Mouse (Mus musculus): ENCODE measurements around the gene Ndrg3. TPM values are rescaled to one million over a fixed set of nuclear protein-coding genes. Genes with fewer than 3 reads are reported as not detected.

Gene Ndrg3
- polyA plus RNA-seq, 1 experiment from 2014 or later = 21.1 TPM

GRCm38 (mm10) chr2:156990727-156991431, 977 bp downstream of the Ndrg3 start:
- no peak for DNase-seq (ENCODE audit: low spot score)
- H3K27ac ChIP-seq (replicated peaks) = no peak overlapping the region
- TF ChIP-seq CTCF (IDR thresholded peaks at IDR 0.05; ENCODE audit: low read depth) (no peak), EP300 (optimal IDR thresholded peaks at IDR 0.05) (no peak)
- peak overlapping the region; percentile 82; the same call in 1 of the 2 replicates for H3K9ac ChIP-seq (ENCODE audit: low read length)
- no peaks in the 10 kb centered on the region for H3K27me3 ChIP-seq (ENCODE audit: control insufficient read depth, insufficient read depth, low read length)
- 0 out of 2 replicates have a peak, but pooled peaks cover 5% of the 10 kb centered on the region for H3K4me1 ChIP-seq (replicated peaks; ENCODE audit: control insufficient read depth, insufficient read depth)
- peak overlapping the region; percentile 93 for H3K4me3 ChIP-seq (ENCODE audit: low read depth, low read length)
- 8% methylated on average over 16 of the region's 16 CpGs for WGBS
- peak overlapping the region; percentile 90 for H3K4me2 ChIP-seq (replicated peaks; ENCODE audit: low read depth)
- ATAC-seq (ENCODE audit: low FRiP score, low TSS enrichment) = no peak
- no peaks in the 10 kb centered on the region for H3K9me3 ChIP-seq (ENCODE audit: control insufficient read depth, low read length)
- H3K36me3 ChIP-seq (ENCODE audit: control insufficient read depth, insufficient read depth, low read length) = no peaks in the 10 kb centered on the region

DNA sequence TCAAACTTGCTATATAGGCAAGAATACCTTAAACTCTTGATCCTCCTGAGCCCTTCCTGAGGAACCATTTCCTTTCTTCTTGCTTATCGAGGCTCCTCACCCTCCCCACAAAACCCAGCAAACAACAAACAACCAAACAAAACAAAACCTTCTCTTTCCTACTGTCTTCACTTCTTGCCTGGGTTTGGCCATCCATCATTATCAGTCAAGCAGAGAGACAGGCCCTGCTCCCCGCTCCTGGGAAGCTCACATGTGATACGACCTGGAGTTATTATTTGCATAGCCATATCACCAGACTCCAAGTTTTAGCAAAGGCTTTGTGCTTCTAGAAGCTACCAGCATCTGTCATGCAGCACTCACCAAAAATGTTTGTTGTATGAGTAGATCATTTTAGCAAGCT, 4.5 kb downstream of the Ndrg3 start:
- H3K4me1 ChIP-seq (replicated peaks; ENCODE audit: control insufficient read depth, insufficient read depth) = 0 out of 2 replicates have a peak, but pooled peaks cover 5% of the 10 kb centered on the region
- ATAC-seq (ENCODE audit: low FRiP score, low TSS enrichment) (no peak), DNase-seq (ENCODE audit: low spot score) (no peak)
- H3K4me3 ChIP-seq (ENCODE audit: low read depth, low read length) = no peak overlapping the region
- no peak overlapping the region for H3K4me2 ChIP-seq (replicated peaks; ENCODE audit: low read depth)
- no peak overlapping the region for H3K27ac ChIP-seq (replicated peaks)
- WGBS = 60% methylated on average over 3 of the region's 3 CpGs
- no peak for TF ChIP-seq EP300 (optimal IDR thresholded peaks at IDR 0.05)
- TF ChIP-seq CTCF (IDR thresholded peaks at IDR 0.05; ENCODE audit: low read depth) = no peak
- H3K36me3 ChIP-seq (ENCODE audit: control insufficient read depth, insufficient read depth, low read length) = no peaks in the 10 kb centered on the region
- H3K9ac ChIP-seq (ENCODE audit: low read length) = no peak overlapping the region
- H3K9me3 ChIP-seq (ENCODE audit: control insufficient read depth, low read length) = no peaks in the 10 kb centered on the region
- no peaks in the 10 kb centered on the region for H3K27me3 ChIP-seq (ENCODE audit: control insufficient read depth, insufficient read depth, low read length)

GRCm38 (mm10) chr2:156982864-156983263, 9.0 kb downstream of the Ndrg3 start:
- Histone ChIP-seq H3K9me3 (ENCODE audit: control insufficient read depth, low read length) (no peaks in the 10 kb centered on the region), H3K9ac (ENCODE audit: low read length) (no peak overlapping the region), H3K4me2 (replicated peaks; ENCODE audit: low read depth) (no peak overlapping the region), H3K4me1 (replicated peaks; ENCODE audit: control insufficient read depth, insufficient read depth) (no peaks in the 10 kb centered on the region), H3K27ac (replicated peaks) (peak overlapping the region; percentile 61; the same call in 1 of the 2 replicates), H3K4me3 (ENCODE audit: low read depth, low read length) (no peak overlapping the region), H3K27me3 (ENCODE audit: control insufficient read depth, insufficient read depth, low read length) (no peaks in the 10 kb centered on the region), H3K36me3 (ENCODE audit: control insufficient read depth, insufficient read depth, low read length) (no peaks in the 10 kb centered on the region)
- DNase-seq (ENCODE audit: low spot score) (peak; percentile 37), ATAC-seq (ENCODE audit: low FRiP score, low TSS enrichment) (peak; percentile 89)
- no peak for TF ChIP-seq EP300 (optimal IDR thresholded peaks at IDR 0.05)
- TF ChIP-seq CTCF (IDR thresholded peaks at IDR 0.05; ENCODE audit: low read depth) = no peak
- WGBS = 41% methylated on average over 2 of the region's 2 CpGs

DNA sequence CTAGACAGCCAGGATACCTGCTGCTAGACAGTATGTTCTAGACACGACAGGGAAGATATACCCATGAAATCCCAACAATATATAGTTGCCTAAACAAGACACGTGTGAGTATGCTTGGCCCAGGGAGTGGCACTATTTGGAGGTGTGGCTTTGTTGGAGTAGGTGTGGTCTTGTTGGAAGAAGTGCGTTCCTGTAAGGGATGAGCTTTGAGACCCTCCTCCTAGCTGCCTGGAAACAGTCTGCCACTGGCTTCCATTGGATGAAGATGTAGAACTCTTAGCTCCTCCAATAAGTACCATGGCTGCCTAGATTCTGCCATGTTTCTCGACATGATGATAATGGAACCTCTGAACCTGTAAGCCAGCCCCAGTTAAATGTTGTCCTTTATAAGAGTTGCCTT, 10.6 kb downstream of the Ndrg3 start:
- Histone ChIP-seq H3K4me2 (replicated peaks; ENCODE audit: low read depth) (no peak overlapping the region), H3K9ac (ENCODE audit: low read length) (no peak overlapping the region), H3K9me3 (ENCODE audit: control insufficient read depth, low read length) (no peaks in the 10 kb centered on the region), H3K4me1 (replicated peaks; ENCODE audit: control insufficient read depth, insufficient read depth) (no peaks in the 10 kb centered on the region), H3K36me3 (ENCODE audit: control insufficient read depth, insufficient read depth, low read length) (no peaks in the 10 kb centered on the region), H3K27me3 (ENCODE audit: control insufficient read depth, insufficient read depth, low read length) (no peaks in the 10 kb centered on the region), H3K27ac (replicated peaks) (no peak overlapping the region), H3K4me3 (ENCODE audit: low read depth, low read length) (no peak overlapping the region)
- ATAC-seq (ENCODE audit: low FRiP score, low TSS enrichment) (no peak), DNase-seq (ENCODE audit: low spot score) (no peak)
- no peak for TF ChIP-seq EP300 (optimal IDR thresholded peaks at IDR 0.05)
- TF ChIP-seq CTCF (IDR thresholded peaks at IDR 0.05; ENCODE audit: low read depth) = no peak
- 78% methylated on average over 4 of the region's 4 CpGs for WGBS

DNA sequence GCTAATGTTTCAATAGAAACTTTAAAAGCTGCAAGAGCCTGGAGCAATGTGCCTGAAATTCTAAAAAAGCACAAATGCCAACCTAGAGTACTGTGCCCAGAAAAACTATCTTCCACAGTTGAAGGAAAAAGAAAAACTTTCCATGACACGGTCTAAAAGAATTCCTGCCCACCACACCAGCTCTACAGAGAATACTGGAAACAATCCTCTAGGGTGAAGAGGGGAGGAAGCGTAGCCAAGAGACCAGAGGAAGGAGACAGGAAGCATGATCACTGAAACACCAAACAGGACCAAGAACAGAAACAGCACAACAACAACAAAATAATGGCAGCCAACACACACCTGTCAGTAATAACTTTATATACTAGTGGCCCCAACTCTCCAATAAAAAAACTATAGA, 11.8 kb downstream of the Ndrg3 start:
- Histone ChIP-seq H3K4me2 (replicated peaks; ENCODE audit: low read depth) (no peak overlapping the region), H3K4me3 (ENCODE audit: low read depth, low read length) (no peak overlapping the region), H3K27ac (replicated peaks) (no peak overlapping the region), H3K9ac (ENCODE audit: low read length) (no peak overlapping the region), H3K4me1 (replicated peaks; ENCODE audit: control insufficient read depth, insufficient read depth) (no peaks in the 10 kb centered on the region), H3K27me3 (ENCODE audit: control insufficient read depth, insufficient read depth, low read length) (no peaks in the 10 kb centered on the region), H3K36me3 (ENCODE audit: control insufficient read depth, insufficient read depth, low read length) (no peaks in the 10 kb centered on the region), H3K9me3 (ENCODE audit: control insufficient read depth, low read length) (no peaks in the 10 kb centered on the region)
- 59% methylated on average over 2 of the region's 2 CpGs for WGBS
- ATAC-seq (ENCODE audit: low FRiP score, low TSS enrichment) = no peak
- no peak for DNase-seq (ENCODE audit: low spot score)
- TF ChIP-seq EP300 (optimal IDR thresholded peaks at IDR 0.05) = no peak
- no peak for TF ChIP-seq CTCF (IDR thresholded peaks at IDR 0.05; ENCODE audit: low read depth)

DNA sequence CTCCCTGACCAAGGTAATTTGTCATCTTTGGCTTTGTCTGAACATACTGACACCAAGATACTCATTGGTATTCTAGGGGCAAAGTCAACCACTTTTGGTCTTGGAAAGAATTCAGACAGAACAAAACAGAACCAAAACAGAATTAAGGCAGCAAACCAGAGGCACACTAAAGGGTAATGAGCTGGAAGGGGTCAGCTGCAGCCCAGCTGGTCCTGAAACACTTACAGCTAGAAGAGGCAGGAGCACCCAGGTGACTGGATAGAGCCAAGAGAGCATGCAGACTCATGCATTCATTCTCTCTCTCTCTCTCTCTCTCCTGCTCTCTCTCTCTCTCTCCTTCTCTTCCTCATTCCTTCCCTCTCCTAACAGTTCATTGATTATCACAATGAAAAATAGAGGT, 15.1 kb downstream of the Ndrg3 start:
- Histone ChIP-seq H3K4me3 (ENCODE audit: low read depth, low read length) (no peak overlapping the region), H3K9me3 (ENCODE audit: control insufficient read depth, low read length) (no peaks in the 10 kb centered on the region), H3K27me3 (ENCODE audit: control insufficient read depth, insufficient read depth, low read length) (no peaks in the 10 kb centered on the region), H3K36me3 (ENCODE audit: control insufficient read depth, insufficient read depth, low read length) (no peaks in the 10 kb centered on the region), H3K9ac (ENCODE audit: low read length) (no peak overlapping the region), H3K4me1 (replicated peaks; ENCODE audit: control insufficient read depth, insufficient read depth) (no peaks in the 10 kb centered on the region), H3K27ac (replicated peaks) (no peak overlapping the region), H3K4me2 (replicated peaks; ENCODE audit: low read depth) (no peak overlapping the region)
- ATAC-seq (ENCODE audit: low FRiP score, low TSS enrichment) = no peak
- TF ChIP-seq CTCF (IDR thresholded peaks at IDR 0.05; ENCODE audit: low read depth) (no peak), EP300 (optimal IDR thresholded peaks at IDR 0.05) (no peak)
- DNase-seq (ENCODE audit: low spot score) = no peak

All from stomach, postnatal 0 days (tissue).